Mouse (Mus musculus) kidney, postnatal 0 days (tissue): ENCODE results near the gene Ccl20. TPM values are rescaled to one million over a fixed set of nuclear protein-coding genes. Genes with fewer than 3 reads are reported as not detected.

Source experiments
- ATAC-seq: fragments of 200-750 bp; cut with Nextera tagmentation; replicated peaks from 2 replicates; pipeline ENCODE4 v1.8.0; 2017; ENCODE audit warnings: low read depth, moderate number of reproducible peaks, moderate TSS enrichment, moderate library complexity; ENCODE audit not compliant: low FRiP score
- DNase-seq: peaks from one replicate; pipeline ENCODE4 v3.0.0-alpha.2; 2016; ENCODE audit warnings: low spot score
- H3K27ac ChIP-seq: fragments of 300-500 bp; sonication (generic); 2 replicates; pipeline ENCODE4 v1.5.1; 2014; ENCODE audit warnings: mild to moderate bottlenecking
- H3K27me3 ChIP-seq: fragments of 300-500 bp; sonication (generic); 2 replicates; pipeline ENCODE4 v1.6.1; 2014; ENCODE audit warnings: low read length, mixed read lengths; ENCODE audit not compliant: insufficient read depth
- H3K36me3 ChIP-seq: fragments of 300-500 bp; sonication (generic); 2 replicates; pipeline ENCODE4 v1.6.1; 2014; ENCODE audit warnings: low read length, mixed read lengths; ENCODE audit not compliant: insufficient read depth
- H3K4me1 ChIP-seq: fragments of 300-500 bp; sonication (generic); replicated peaks from 2 replicates; pipeline ENCODE4 v1.6.1; 2014; ENCODE audit warnings: antibody characterized with exemption, low read length, mixed read lengths; ENCODE audit not compliant: insufficient read depth
- H3K4me2 ChIP-seq: fragments of 300-500 bp; sonication (generic); 2 replicates; pipeline ENCODE4 v1.6.1; 2014; ENCODE audit warnings: mild to moderate bottlenecking, low read length, moderate library complexity, mixed read lengths
- H3K4me3 ChIP-seq: fragments of 300-500 bp; sonication (generic); replicated peaks from 2 replicates; pipeline ENCODE4 v1.5.1; 2014; ENCODE audit warnings: low read depth, low read length
- H3K9ac ChIP-seq: fragments of 300-500 bp; sonication (generic); 2 replicates; pipeline ENCODE4 v1.6.1; 2014; ENCODE audit warnings: low read depth, low read length
- H3K9me3 ChIP-seq: fragments of 300-500 bp; sonication (generic); replicated peaks from 2 replicates; pipeline ENCODE4 v1.6.1; 2016; ENCODE audit warnings: low read length, inconsistent platforms, mixed read lengths
- CTCF ChIP-seq: IDR thresholded peaks from 2 replicates; pipeline ENCODE4 v1.5.1; 2016; ENCODE audit warnings: antibody characterized with exemption, low read depth, mild to moderate bottlenecking, moderate library complexity
- WGBS: fragments of 180-500 bp; shearing (Covaris S2); extraction: QIAGEN DNeasy Blood & Tissue Kit; methylation state at CpG from one replicate; pipeline ENCODE4 v1.1.7; 2014; 5-methylcytosine and 5-hydroxymethylcytosine counted together
- polyA plus RNA-seq: library from polyadenylated mRNA; unstranded; fragments of >200 nt; fragmentation: Nextera tagmentation; extraction: Ambion mirVana; gene quantifications from 2 replicates; pipeline ENCODE4 v1.2.1, GENCODE M21; 2015

Gene Ccl20
- polyA plus RNA-seq, 1 experiment from 2014 or later: 0.46 TPM

- Histone ChIP-seq H3K36me3 (no peaks in the 10 kb centered on the region), H3K4me3 (no peak overlapping the region), H3K9ac (no peak overlapping the region), H3K4me2 (no peak overlapping the region), H3K27me3 (no peaks in the 10 kb centered on the region), H3K27ac (no peak overlapping the region), H3K4me1 (no peaks in the 10 kb centered on the region), H3K9me3 (no peaks in the 10 kb centered on the region)
- no peak for DNase-seq
- no peak for ATAC-seq
- WGBS: 61% methylated on average over 7 of the region's 7 CpGs
- TF ChIP-seq CTCF: no peak
Measured at GRCm38 (mm10) chr1:83135829-83136228, 19.3 kb downstream of the Ccl20 start.

DNA sequence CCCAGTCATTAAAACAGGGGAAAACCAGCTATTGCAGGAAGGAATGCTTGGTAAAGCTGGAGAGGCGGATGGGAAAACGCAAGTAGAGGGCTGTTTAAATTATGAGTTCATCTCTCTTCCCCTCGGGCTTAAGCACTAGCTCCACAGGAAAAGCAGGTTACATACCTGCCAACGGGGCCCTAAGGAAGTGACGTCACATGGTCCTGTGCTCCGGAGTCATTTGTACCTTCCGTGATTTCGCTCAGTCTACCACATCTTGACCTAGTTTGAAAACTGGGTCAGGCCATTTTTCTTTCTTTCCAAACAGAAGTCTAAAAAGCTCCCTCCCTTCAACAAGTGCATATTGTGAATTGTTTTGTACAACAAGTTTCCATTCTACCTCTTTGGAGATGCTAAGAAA is 21.3 kb downstream of the Ccl20 start:
- no peak overlapping the region for H3K4me2 ChIP-seq
- no peak overlapping the region for H3K4me3 ChIP-seq
- no peak overlapping the region for H3K27ac ChIP-seq
- DNase-seq (no peak), ATAC-seq (no peak)
- H3K9me3 ChIP-seq: no peaks in the 10 kb centered on the region
- 68% methylated on average over 8 of the region's 8 CpGs for WGBS
- H3K36me3 ChIP-seq: no peaks in the 10 kb centered on the region
- no peak overlapping the region for H3K9ac ChIP-seq
- TF ChIP-seq CTCF: no peak
- H3K4me1 ChIP-seq: no peaks in the 10 kb centered on the region
- no peaks in the 10 kb centered on the region for H3K27me3 ChIP-seq

- DNase-seq (no peak), ATAC-seq (no peak)
- Histone ChIP-seq H3K27me3 (no peaks in the 10 kb centered on the region), H3K4me3 (no peak overlapping the region), H3K9me3 (no peaks in the 10 kb centered on the region), H3K4me1 (no peaks in the 10 kb centered on the region), H3K27ac (no peak overlapping the region), H3K9ac (no peak overlapping the region), H3K36me3 (no peaks in the 10 kb centered on the region), H3K4me2 (no peak overlapping the region)
- TF ChIP-seq CTCF: no peak
- WGBS: 88% methylated on average over 6 of the region's 6 CpGs
Measured at GRCm38 (mm10) chr1:83138721-83139120, 22.2 kb downstream of the Ccl20 start.

DNA sequence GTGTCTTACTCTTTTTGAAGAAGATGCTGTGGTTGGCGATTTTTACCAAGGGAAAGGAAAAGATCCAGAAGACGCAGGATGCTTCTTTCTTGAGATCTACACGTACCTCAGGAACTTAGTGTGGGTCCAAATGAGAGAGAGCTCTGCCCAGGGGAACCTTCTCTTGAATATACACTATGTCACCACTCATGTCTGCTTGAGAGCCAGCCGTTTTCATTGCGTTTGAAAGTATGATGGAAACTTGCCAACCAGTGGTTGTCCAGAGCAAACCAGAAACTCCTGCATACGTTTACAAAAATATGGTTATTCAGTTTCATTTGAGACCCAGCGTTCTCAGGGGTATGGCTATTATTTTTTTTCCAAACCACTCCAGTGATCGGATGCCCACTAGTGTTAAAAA is 24.9 kb downstream of the Ccl20 start:
- H3K9me3 ChIP-seq: no peaks in the 10 kb centered on the region
- H3K4me2 ChIP-seq: no peak overlapping the region
- no peaks in the 10 kb centered on the region for H3K36me3 ChIP-seq
- whole genome bisulfite sequencing: 85% methylated on average over 8 of the region's 8 CpGs
- no peaks in the 10 kb centered on the region for H3K27me3 ChIP-seq
- H3K9ac ChIP-seq: no peak overlapping the region
- no peak for DNase-seq
- no peak overlapping the region for H3K27ac ChIP-seq
- ATAC-seq: no peak
- no peak for TF ChIP-seq CTCF
- H3K4me1 ChIP-seq: no peaks in the 10 kb centered on the region
- H3K4me3 ChIP-seq: no peak overlapping the region

GRCm38 (mm10) chr1:83142055-83142454 is 25.5 kb downstream of the Ccl20 start:
- no peak for TF ChIP-seq CTCF
- Histone ChIP-seq H3K9ac (no peak overlapping the region), H3K36me3 (no peaks in the 10 kb centered on the region), H3K27me3 (no peaks in the 10 kb centered on the region), H3K4me3 (no peak overlapping the region), H3K4me2 (no peak overlapping the region), H3K9me3 (no peaks in the 10 kb centered on the region), H3K27ac (no peak overlapping the region), H3K4me1 (no peaks in the 10 kb centered on the region)
- WGBS: 81% methylated on average over 5 of the region's 5 CpGs
- DNase-seq: no peak
- no peak for ATAC-seq

- Histone ChIP-seq H3K27ac (no peak overlapping the region), H3K4me2 (no peak overlapping the region), H3K36me3 (no peaks in the 10 kb centered on the region), H3K9me3 (no peaks in the 10 kb centered on the region), H3K27me3 (no peaks in the 10 kb centered on the region), H3K9ac (no peak overlapping the region), H3K4me3 (no peak overlapping the region), H3K4me1 (no peaks in the 10 kb centered on the region)
- 88% methylated on average over 2 of the region's 2 CpGs for WGBS
- no peak for TF ChIP-seq CTCF
- DNase-seq (no peak), ATAC-seq (no peak)
Measured at GRCm38 (mm10) chr1:83146547-83146946, 30.0 kb downstream of the Ccl20 start.

- TF ChIP-seq CTCF: peak; percentile 60
- Histone ChIP-seq H3K9ac (no peak overlapping the region), H3K36me3 (no peaks in the 10 kb centered on the region), H3K9me3 (no peaks in the 10 kb centered on the region), H3K4me2 (no peak overlapping the region), H3K27me3 (no peaks in the 10 kb centered on the region), H3K27ac (no peak overlapping the region), H3K4me1 (no peaks in the 10 kb centered on the region), H3K4me3 (no peak overlapping the region)
- ATAC-seq (no peak), DNase-seq (no peak)
- 70% methylated on average over 3 of the region's 3 CpGs for WGBS
Measured at GRCm38 (mm10) chr1:83150227-83150626, 33.7 kb downstream of the Ccl20 start.
